Mouse (Mus musculus) right cerebral cortex, postnatal 25 days (tissue): ENCODE results near the gene Gosr2.
A peak's percentile ranks its signal among the peaks of the same experiment; 100 is the strongest.

Experiments used
- DNase-seq: peaks from one replicate; pipeline ENCODE4 v3.0.0; 2022

The Gosr2 gene

GRCm38 (mm10) chr11:103645731-103646130 lies 52.0 kb downstream of the Gosr2 start:
- no peak for DNase-seq

GRCm38 (mm10) chr11:103643211-103643610 lies 54.5 kb downstream of the Gosr2 start:
- DNase-seq = no peak

GRCm38 (mm10) chr11:103639407-103639946 lies 58.2 kb downstream of the Gosr2 start:
- peak; percentile 57 for DNase-seq

GRCm38 (mm10) chr11:103638790-103639189 lies 58.9 kb downstream of the Gosr2 start, which contains the start of gene Lyzl6:
Lyzl6 (minus strand) TSS chr11:103638890.
- no peak for DNase-seq

GRCm38 (mm10) chr11:103636261-103636660 lies 61.4 kb downstream of the Gosr2 start:
- no peak for DNase-seq

- DNase-seq = no peak
These were observed 62.2 kb downstream of the Gosr2 start for GRCm38 (mm10) chr11:103635481-103635880.

- no peak for DNase-seq
These were observed 62.9 kb downstream of the Gosr2 start for GRCm38 (mm10) chr11:103634806-103635205.

GRCm38 (mm10) chr11:103627453-103627852 lies 70.2 kb downstream of the Gosr2 start:
- no peak for DNase-seq
